In genomic region chr3:25010751-25011150, GRCm38 (mm10) we compare ENCODE assay signal across 15 mouse cellular contexts.
DNase-seq lines count a peak whose midpoint lies in the region; ATAC-seq and TF ChIP-seq lines count a peak whose summit lies in the region.
"Had no signal": no experiment of that assay in that cellular context is flagged by ENCODE, and none has a peak within 500 bp of the region (broad histone marks: within the 10 kb centered on the region; RNA-seq: fewer than 3 reads in every experiment).

No protein-coding gene starts in this region.

- H3K4me1 ChIP-seq in midbrain, postnatal 0 days (ENCODE audit: insufficient read depth, low read length), result no peaks in the 10 kb centered on the region
- no peaks in the 10 kb centered on the region for H3K4me1 ChIP-seq in midbrain, embryonic 11.5 days (ENCODE audit: control insufficient read depth, insufficient read depth, low read length)
- H3K4me1 ChIP-seq: liver, embryonic 13.5 days; megakaryocyte, embryonic 14.5 days; neural tube, embryonic 12.5 days had no signal

- H3K27ac ChIP-seq in midbrain, postnatal 0 days (ENCODE audit: low read depth, low read length), result no peak overlapping the region
- no peak overlapping the region for H3K27ac ChIP-seq in midbrain, embryonic 11.5 days (ENCODE audit: low read depth, low read length)
- H3K27ac ChIP-seq in layer of hippocampus, adult 2 months, result no peak overlapping the region
- H3K27ac ChIP-seq: heart, adult 2 months; liver, embryonic 13.5 days; neural tube, embryonic 12.5 days had no signal

- no peak overlapping the region for H3K4me2 ChIP-seq in midbrain, postnatal 0 days (ENCODE audit: low read depth, low read length, poor library complexity, severe bottlenecking)
- no peak overlapping the region for H3K4me2 ChIP-seq in midbrain, embryonic 11.5 days
- H3K4me2 ChIP-seq: liver, embryonic 13.5 days; neural tube, embryonic 12.5 days had no signal

- TF ChIP-seq CTCF in midbrain, postnatal 0 days (IDR thresholded peaks at IDR 0.05), result no peak
- TF ChIP-seq CTCF in layer of hippocampus, adult 2 months (conservative IDR thresholded peaks at IDR 0.05), result no peak

- WGBS in midbrain, postnatal 0 days, result 71% methylated on average over 1 of the region's 1 CpGs
- WGBS in midbrain, embryonic 11.5 days, result 96% methylated on average over 1 of the region's 1 CpGs

- H3K27me3 ChIP-seq in midbrain, postnatal 0 days (ENCODE audit: insufficient read depth, low read length), result no peaks in the 10 kb centered on the region
- no peaks in the 10 kb centered on the region for H3K27me3 ChIP-seq in midbrain, embryonic 11.5 days (ENCODE audit: control insufficient read depth, insufficient read depth, low read length)
- H3K27me3 ChIP-seq: liver, embryonic 13.5 days; megakaryocyte, embryonic 14.5 days; neural tube, embryonic 12.5 days had no signal

- H3K4me3 ChIP-seq in midbrain, postnatal 0 days (ENCODE audit: low read depth, low read length), result no peak overlapping the region
- H3K4me3 ChIP-seq in midbrain, embryonic 11.5 days (ENCODE audit: low read depth, low read length), result no peak overlapping the region
- no peak overlapping the region for H3K4me3 ChIP-seq in layer of hippocampus, adult 2 months
- H3K4me3 ChIP-seq: heart, adult 2 months; liver, embryonic 13.5 days; megakaryocyte, embryonic 14.5 days; neural tube, embryonic 12.5 days had no signal

- peak; percentile 6 for DNase-seq in midbrain, postnatal 0 days (ENCODE audit: low spot score)
- no peak for DNase-seq in midbrain, embryonic 11.5 days (ENCODE audit: low spot score, missing footprints)
- peak; percentile 76 for DNase-seq in cerebellum, adult 9-10 months
- peak; percentile 29 to 32 for DNase-seq in layer of hippocampus, adult 2 months (ENCODE audit: low spot score in 2 of 2)
- no peak for DNase-seq in thymus, adult 18-20 months
- no peak for DNase-seq in MN1 (ENCODE audit: low spot score)
- no peak for DNase-seq in frontal cortex, postnatal 25 days (ENCODE audit: low spot score in 2 of 2)
- DNase-seq: adrenal gland, postnatal 10 days; heart, adult 2 months; kidney, adult 9 months; kidney, postnatal 4 days; liver, embryonic 13.5 days had no signal

- H3K9me3 ChIP-seq in midbrain, postnatal 0 days (ENCODE audit: low read length), result no peaks in the 10 kb centered on the region
- no peaks in the 10 kb centered on the region for H3K9me3 ChIP-seq in midbrain, embryonic 11.5 days (ENCODE audit: control insufficient read depth, low read length)
- H3K9me3 ChIP-seq: liver, embryonic 13.5 days; megakaryocyte, embryonic 14.5 days; neural tube, embryonic 12.5 days had no signal

- H3K36me3 ChIP-seq in midbrain, postnatal 0 days (ENCODE audit: insufficient read depth, low read length), result no peaks in the 10 kb centered on the region
- no peaks in the 10 kb centered on the region for H3K36me3 ChIP-seq in midbrain, embryonic 11.5 days (ENCODE audit: control insufficient read depth, insufficient read depth, low read length)
- H3K36me3 ChIP-seq: liver, embryonic 13.5 days; neural tube, embryonic 12.5 days had no signal

- H3K9ac ChIP-seq in midbrain, postnatal 0 days (replicated peaks; ENCODE audit: low read length, poor library complexity, severe bottlenecking), result no peak overlapping the region
- H3K9ac ChIP-seq in midbrain, embryonic 11.5 days (ENCODE audit: low read length), result no peak overlapping the region
- H3K9ac ChIP-seq: liver, embryonic 13.5 days; neural tube, embryonic 12.5 days had no signal

- ATAC-seq in midbrain, postnatal 0 days (ENCODE audit: low FRiP score), result no peak
- ATAC-seq in midbrain, embryonic 11.5 days (ENCODE audit: low FRiP score), result no peak
- ATAC-seq: CD4-positive, CD25-positive, alpha-beta regulatory T cell, adult 4 months had no signal

Comparison
In these comparisons a context has a peak if more than half of its experiments do, and no peak if none do; other contexts are left out.
1. DNase-seq: peak in midbrain, postnatal 0 days (single experiment), cerebellum, adult 9-10 months (single experiment) and layer of hippocampus, adult 2 months (2 of 2); none in midbrain, embryonic 11.5 days (single experiment), thymus, adult 18-20 months (0 of 2), MN1 (single experiment) and frontal cortex, postnatal 25 days (0 of 2).